Mouse (Mus musculus) layer of hippocampus, adult 2 months (tissue): ENCODE measurements around the gene Slc12a8. TPM values are rescaled to one million over a fixed set of nuclear protein-coding genes. Genes with fewer than 3 reads are reported as not detected.

Experiments
- DNase-seq, 2 experiments: peaks; one replicate each; pipeline ENCODE4 v3.0.0; 2022; ENCODE audit warnings: low spot score in 2 of 2
- H3K27ac ChIP-seq: fragments of 200-600 bp; 2 replicates; pipeline ENCODE4 v1.8.1; 2022
- H3K4me3 ChIP-seq: fragments of 200-600 bp; 2 replicates; pipeline ENCODE4 v1.8.1; 2022; ENCODE audit warnings: mild to moderate bottlenecking
- CTCF ChIP-seq: fragments of 200-600 bp; conservative IDR thresholded peaks from 2 replicates; pipeline ENCODE4 v1.8.1; 2022; ENCODE audit warnings: antibody characterized with exemption, mild to moderate bottlenecking, moderate library complexity
- total RNA-seq, 2 experiments: library from RNA; stranded (reverse); gene quantifications; 2 replicates each; pipeline ENCODE4 v1.2.3; 2021

The Slc12a8 gene
- total RNA-seq, 2 experiments from 2014 or later = 0.64 to 0.71 TPM

- Histone ChIP-seq H3K27ac (no peak overlapping the region), H3K4me3 (no peak overlapping the region)
- DNase-seq = no peak
- TF ChIP-seq CTCF = no peak
Measured at GRCm38 (mm10) chr16:33592286-33592685, 75.2 kb downstream of the Slc12a8 start.

GRCm38 (mm10) chr16:33593467-33593866 lies 76.3 kb downstream of the Slc12a8 start:
- no peak overlapping the region for H3K27ac ChIP-seq
- no peak for TF ChIP-seq CTCF
- no peak overlapping the region for H3K4me3 ChIP-seq
- DNase-seq = no peak

GRCm38 (mm10) chr16:33594037-33594771 lies 77.1 kb downstream of the Slc12a8 start:
- DNase-seq = peak in 1 of 2 experiments; percentile 26
- TF ChIP-seq CTCF = no peak
- H3K4me3 ChIP-seq = no peak overlapping the region
- 0 out of 2 replicates have a peak overlapping the region, but pooled peaks have one; percentile 28 for H3K27ac ChIP-seq

- peak; percentile 20 for TF ChIP-seq CTCF
- no peak for DNase-seq
- Histone ChIP-seq H3K4me3 (no peak overlapping the region), H3K27ac (no peak overlapping the region)
Measured at GRCm38 (mm10) chr16:33595235-33595769, 78.2 kb downstream of the Slc12a8 start.

GRCm38 (mm10) chr16:33596213-33596612 lies 79.1 kb downstream of the Slc12a8 start:
- Histone ChIP-seq H3K27ac (no peak overlapping the region), H3K4me3 (no peak overlapping the region)
- no peak for DNase-seq
- no peak for TF ChIP-seq CTCF

- peak; percentile 66 for TF ChIP-seq CTCF
- H3K27ac ChIP-seq = no peak overlapping the region
Measured at GRCm38 (mm10) chr16:33600216-33600615, 83.1 kb downstream of the Slc12a8 start.

GRCm38 (mm10) chr16:33601299-33601698 lies 84.2 kb downstream of the Slc12a8 start:
- DNase-seq = no peak
- TF ChIP-seq CTCF = no peak
- Histone ChIP-seq H3K4me3 (no peak overlapping the region), H3K27ac (no peak overlapping the region)

More at GRCm38 (mm10) chr16:33600216-33600615, 83.1 kb downstream of the Slc12a8 start:
- H3K4me3 ChIP-seq = no peak overlapping the region
- DNase-seq = no peak

GRCm38 (mm10) chr16:33605647-33606596 lies 88.8 kb downstream of the Slc12a8 start:
- no peak for DNase-seq
- TF ChIP-seq CTCF = no peak
- Histone ChIP-seq H3K4me3 (no peak overlapping the region), H3K27ac (no peak overlapping the region)

- Histone ChIP-seq H3K27ac (no peak overlapping the region), H3K4me3 (no peak overlapping the region)
- no peak for DNase-seq
- no peak for TF ChIP-seq CTCF
Measured at GRCm38 (mm10) chr16:33606691-33607532, 89.8 kb downstream of the Slc12a8 start.

GRCm38 (mm10) chr16:33609554-33609953 lies 92.4 kb downstream of the Slc12a8 start:
- DNase-seq = no peak
- no peak for TF ChIP-seq CTCF
- no peak overlapping the region for H3K4me3 ChIP-seq

GRCm38 (mm10) chr16:33610466-33610865 lies 93.3 kb downstream of the Slc12a8 start:
- no peak for DNase-seq
- no peak for TF ChIP-seq CTCF
- H3K4me3 ChIP-seq = no peak overlapping the region

More at GRCm38 (mm10) chr16:33609554-33609953, 92.4 kb downstream of the Slc12a8 start:
- no peak overlapping the region for H3K27ac ChIP-seq

GRCm38 (mm10) chr16:33611291-33611690 lies 94.2 kb downstream of the Slc12a8 start:
- H3K4me3 ChIP-seq = no peak overlapping the region
- no peak overlapping the region for H3K27ac ChIP-seq
- DNase-seq = no peak
- no peak for TF ChIP-seq CTCF

More at GRCm38 (mm10) chr16:33610466-33610865, 93.3 kb downstream of the Slc12a8 start:
- H3K27ac ChIP-seq = no peak overlapping the region
